7 mouse cellular contexts compared by ENCODE assay signal in the genomic region with DNA sequence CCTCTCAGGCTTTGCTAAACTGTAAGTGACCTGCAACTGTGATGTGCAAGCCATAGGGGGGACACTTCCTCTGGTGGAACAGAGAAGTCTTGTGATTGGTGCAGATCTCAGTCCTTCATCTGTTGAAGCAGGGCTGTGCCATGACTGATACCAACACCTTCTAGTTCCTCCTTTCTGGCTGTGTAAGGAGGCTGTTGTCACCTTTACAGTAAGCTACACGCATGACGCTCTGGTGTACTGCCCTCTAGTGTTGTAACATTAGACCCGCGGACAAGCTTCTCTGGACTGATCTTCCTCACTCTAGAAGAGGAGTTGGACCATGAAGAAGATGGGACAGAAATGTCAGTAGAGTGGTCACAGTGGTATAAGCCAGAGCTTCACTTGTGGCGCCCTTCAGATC. TPM values are rescaled to one million over a fixed set of nuclear protein-coding genes. Genes with fewer than 3 reads are reported as not detected.
A peak's percentile ranks its signal among the peaks of the same experiment; 100 is the strongest.
DNase-seq lines count a peak whose midpoint lies in the region; ATAC-seq and TF ChIP-seq lines count a peak whose summit lies in the region.

No protein-coding gene starts in this region.

- no peak for ATAC-seq in erythroid progenitor cell, adult 5-6 weeks (replicated peaks; ENCODE audit: low FRiP score, poor library complexity, severe bottlenecking)

- H3K27ac ChIP-seq in layer of hippocampus, adult 2 months, result no peak overlapping the region

- DNase-seq in layer of hippocampus, adult 2 months (ENCODE audit: low spot score in 2 of 2), result no peak
- no peak for DNase-seq in layer of hippocampus, adult 9-10 months (ENCODE audit: low spot score)
- DNase-seq in MEL-GATA-1-ER (ENCODE audit: extremely low read depth, low read depth), result peak; percentile 78
- DNase-seq in induced T-regulatory cell, adult 2 months (ENCODE audit: low read depth), result peak; percentile 64
- peak; percentile 51 for DNase-seq in retina, embryonic 14.5 days (ENCODE audit: low spot score)
- DNase-seq in Muller cell, postnatal 12 days (ENCODE audit: inconsistent ontology term), result no peak

- peak; percentile 68 for TF ChIP-seq CTCF in layer of hippocampus, adult 2 months (conservative IDR thresholded peaks at IDR 0.05)

- no peak overlapping the region for H3K4me3 ChIP-seq in layer of hippocampus, adult 2 months

RNA-seq across cellular contexts. Expression of a gene that starts 18.6 kb away (rescaled TPM):
- 10 to 100 TPM; 13.7 to 14.7 TPM for total RNA-seq in layer of hippocampus, adult 2 months (2021)
- total RNA-seq in erythroid progenitor cell, adult 5-6 weeks (2015; ENCODE audit: low replicate concordance), result 5.4 and 11.3 TPM in 2 replicates
- 5.8 TPM in 1 of 2 replicates, not detected in the other for total RNA-seq in erythroid progenitor cell, adult 5-6 weeks (2017; ENCODE audit: low replicate concordance)

Comparison
In these comparisons a context has a peak if more than half of its experiments do, and no peak if none do; other contexts are left out.
1. DNase-seq: peak in MEL-GATA-1-ER (single experiment), induced T-regulatory cell, adult 2 months (single experiment) and retina, embryonic 14.5 days (single experiment); none in layer of hippocampus, adult 2 months (0 of 2), layer of hippocampus, adult 9-10 months (single experiment) and Muller cell, postnatal 12 days (single experiment).